Mouse (Mus musculus) urinary bladder, adult 2 months (tissue): Measurements from ENCODE around the gene Colq. TPM values are rescaled to one million over a fixed set of nuclear protein-coding genes. Genes with fewer than 3 reads are reported as not detected.
"Not testable (repeated sequence)": the region's sequence is repeated elsewhere in the genome, so short reads cannot be mapped to it uniquely, and the experiment has no call there.

Experiments used
- DNase-seq: peaks from one replicate; pipeline ENCODE4 v3.0.0; 2022; ENCODE audit warnings: low spot score
- polyA plus RNA-seq: library from polyadenylated mRNA; depleted of rRNA; stranded (reverse); fragments of >200 nt; gene quantifications from 2 replicates; pipeline ENCODE4 v1.2.3, GENCODE M21; 2012; rRNA removed

Gene Colq
- 0.66 and 0.88 TPM in 2 replicates for polyA plus RNA-seq

DNA sequence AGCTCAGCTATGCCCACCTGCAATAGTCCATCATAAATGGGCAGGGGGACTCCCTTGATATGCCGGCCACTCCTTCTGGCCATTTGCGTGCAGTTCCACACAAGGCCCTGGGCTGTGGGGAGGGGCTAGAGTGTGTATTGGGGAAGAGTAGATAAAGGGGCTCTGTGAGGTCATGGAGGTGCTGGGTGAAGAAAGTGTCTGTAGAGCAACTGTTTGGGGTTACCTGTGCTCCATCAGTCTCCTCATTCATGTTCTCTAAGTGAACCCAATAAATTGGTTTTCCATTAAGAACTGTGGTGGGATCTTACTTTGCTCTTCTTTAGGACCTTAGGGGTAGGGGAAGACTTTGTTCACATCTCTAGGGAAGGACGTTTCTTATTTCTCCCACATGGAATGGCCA is at the start of gene Colq:
Gene Colq (minus strand): TSS at position 101 of the 400 bp plus-strand sequence.
- DNase-seq = no peak

DNA sequence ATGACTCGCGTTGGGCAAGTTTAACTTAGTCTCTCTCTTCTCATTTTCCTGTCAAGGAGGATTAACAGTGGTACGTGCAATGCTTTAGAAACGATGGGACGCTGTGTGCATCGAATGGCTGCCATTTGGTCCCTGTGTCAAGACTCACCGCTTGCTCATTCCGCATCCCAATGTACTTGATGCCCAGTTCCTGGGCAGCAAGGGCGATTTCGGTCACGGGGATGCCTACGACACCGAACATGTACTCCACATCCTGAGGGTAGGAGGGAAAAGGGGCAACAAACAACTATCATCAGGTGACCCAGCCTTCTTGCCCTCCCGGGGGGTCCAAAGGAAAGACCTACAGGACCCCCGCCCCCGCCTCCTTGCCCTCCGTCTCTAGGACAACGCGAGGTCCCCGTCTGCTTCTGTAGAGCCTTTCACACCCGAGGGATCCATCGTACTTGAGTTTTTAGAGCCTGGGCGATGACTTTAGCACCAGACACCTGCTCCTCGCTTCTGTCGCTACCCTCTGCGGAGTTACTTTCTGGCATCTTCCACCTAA is 49.3 kb upstream of the Colq start, which contains the start of gene Gm49387:
Gene Gm49387 (minus strand): TSS at position 533 of the 544 bp plus-strand sequence.
- DNase-seq = no peak

DNA sequence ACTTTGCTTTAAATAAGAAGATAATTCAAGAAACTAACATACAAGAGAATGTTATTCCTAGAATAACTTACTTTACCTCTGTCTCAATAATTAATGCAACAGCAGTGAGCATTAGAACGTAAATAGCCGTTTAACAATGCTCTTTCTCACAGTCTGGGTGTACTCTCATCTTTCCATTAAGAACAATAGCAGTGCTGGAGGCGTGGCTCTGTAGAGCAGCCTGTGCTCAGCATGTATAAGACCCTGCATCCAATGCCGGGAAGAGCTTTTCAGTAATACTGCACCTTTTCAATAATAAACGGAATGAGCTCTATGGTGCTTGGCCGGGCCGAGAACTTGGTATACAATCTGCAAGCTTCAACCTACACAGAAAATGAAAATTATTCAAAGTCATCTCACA is 39.5 kb upstream of the Colq start:
- no peak for DNase-seq

DNA sequence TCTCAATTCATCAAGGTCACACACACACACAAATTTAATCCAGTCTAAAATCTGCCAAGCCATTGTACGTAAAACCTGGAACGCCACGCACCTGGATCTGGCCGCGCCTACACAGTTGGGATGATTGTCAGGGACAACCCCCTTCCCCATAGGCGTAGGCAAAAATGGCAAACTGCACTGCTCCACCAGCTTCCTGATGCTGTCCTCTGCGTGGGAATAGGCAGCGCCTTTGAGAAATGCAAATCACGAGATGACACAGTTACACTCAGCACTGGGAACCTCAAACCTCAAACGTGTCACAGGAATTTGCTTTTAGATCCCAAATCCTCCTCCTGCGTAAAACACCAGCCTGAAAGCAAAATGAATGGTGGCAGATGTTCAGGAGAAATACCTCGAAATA is 31.6 kb upstream of the Colq start:
- DNase-seq = no peak

GRCm38 (mm10) chr14:31620591-31621223 is 29.6 kb upstream of the Colq start:
- no peak for DNase-seq

DNA sequence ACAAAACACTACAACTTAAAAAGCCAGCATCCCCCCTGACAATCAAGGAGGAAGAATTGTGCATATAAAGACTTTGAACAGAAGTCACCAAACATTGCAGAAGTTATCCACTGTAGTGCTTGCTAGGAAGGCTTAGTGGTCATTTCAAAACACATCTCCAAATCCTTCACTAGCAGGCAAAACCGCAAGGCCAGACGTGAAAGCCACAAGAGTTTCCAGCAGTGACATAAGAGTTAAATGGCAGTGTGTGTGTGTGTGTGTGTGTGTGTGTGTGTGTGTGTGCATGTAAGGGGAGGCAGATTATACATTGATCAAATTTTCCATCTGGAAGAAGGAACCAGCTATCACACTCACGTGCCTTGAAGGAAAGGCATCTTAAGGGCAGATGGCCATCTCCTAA is 26.9 kb upstream of the Colq start:
- DNase-seq = no peak

DNA sequence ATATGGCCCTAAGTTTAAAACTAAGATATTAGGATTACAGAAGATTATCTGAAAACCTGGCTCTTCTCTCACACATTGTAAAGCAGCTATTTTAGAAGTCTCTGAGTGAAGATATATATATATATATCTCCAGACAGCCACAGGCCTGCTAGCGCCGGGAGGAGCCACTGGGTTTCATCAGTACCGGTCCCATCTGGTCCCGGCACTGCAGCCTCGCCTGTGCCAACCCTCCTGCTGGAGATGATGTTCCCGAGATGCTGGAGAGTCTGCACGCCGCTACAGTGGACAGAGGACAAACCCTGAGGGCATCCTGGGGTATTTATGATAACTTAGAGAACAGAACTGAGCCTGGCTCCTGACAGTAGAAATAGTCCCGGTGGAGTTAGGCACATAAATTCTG is 26.1 kb upstream of the Colq start:
- no peak for DNase-seq

DNA sequence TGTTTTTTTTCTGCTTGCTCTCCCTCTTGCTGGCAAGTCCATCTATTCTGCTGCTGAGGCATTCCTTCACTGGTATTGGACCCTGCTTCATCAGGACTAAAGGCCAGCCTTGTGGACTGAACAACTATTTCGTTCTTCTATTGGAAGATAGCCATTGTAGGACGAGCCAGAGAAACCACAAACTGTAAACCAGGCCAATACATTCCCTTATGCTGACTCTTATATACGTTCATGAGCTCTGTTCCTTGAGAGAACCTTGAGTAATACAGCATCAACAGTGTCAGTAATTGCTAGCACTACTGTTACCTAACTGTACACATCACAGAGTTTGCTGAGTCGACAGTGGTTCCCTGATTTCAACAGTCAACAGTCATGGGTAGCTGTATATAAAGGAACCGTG is 22.5 kb upstream of the Colq start:
- no peak for DNase-seq

- DNase-seq = no peak
These were observed 20.8 kb upstream of the Colq start for GRCm38 (mm10) chr14:31611986-31612385.

DNA sequence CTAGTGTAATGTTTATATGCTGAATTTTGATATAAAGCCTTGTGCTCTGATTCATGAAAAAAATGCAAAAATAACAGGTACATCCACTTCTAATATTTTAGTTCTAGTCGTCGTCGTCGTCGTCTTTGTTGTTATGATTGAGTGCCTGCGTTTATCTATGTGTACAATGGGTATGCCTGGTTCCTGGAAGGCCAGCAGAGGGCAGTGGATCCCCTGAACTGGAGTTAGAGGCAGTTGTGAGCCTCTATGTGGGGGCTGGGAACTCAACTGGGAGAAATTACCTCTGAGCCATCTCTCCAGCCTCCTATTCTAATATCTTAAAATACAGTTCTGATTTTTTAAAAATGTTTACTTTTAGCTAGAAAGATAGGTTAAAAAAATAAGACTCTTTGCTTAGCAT is 14.4 kb upstream of the Colq start:
- DNase-seq = no peak

DNA sequence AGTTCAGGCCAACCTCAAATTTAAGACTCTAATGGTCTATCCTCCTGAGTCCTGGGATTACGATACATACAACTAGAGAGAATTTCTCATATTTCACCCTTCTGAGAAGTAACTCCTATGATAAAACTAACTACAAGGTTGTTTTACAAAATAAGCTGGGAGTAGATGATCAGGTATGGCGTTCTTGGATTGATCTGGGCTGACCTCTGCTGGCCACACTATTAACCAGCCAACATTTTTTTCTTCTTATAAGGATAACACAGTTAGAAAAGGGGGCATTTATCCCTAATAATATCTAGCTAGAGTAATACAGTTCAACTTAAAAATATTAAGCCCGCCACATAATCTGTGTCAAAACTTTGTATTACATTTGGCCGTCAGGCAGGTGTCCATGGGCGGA is 13.8 kb upstream of the Colq start:
- no peak for DNase-seq

DNA sequence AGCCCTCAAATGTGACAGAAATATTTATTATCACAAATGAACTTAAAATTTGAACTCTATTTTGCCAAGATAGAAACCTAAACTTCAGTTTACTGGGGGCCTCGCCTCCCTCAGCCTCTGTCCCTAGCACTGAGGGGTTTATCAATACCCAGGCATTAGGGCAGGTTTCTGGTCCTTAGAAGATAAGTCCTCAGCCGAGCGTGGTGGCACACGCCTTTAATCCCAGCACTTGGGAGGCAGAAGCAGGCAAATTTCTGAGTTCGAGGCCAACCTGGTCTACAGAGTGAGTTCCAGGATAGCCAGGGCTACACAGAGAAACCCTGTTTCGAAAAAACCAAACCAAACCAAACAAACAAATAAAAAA is 11.5 kb upstream of the Colq start:
- DNase-seq = not testable (repeated sequence)

DNA sequence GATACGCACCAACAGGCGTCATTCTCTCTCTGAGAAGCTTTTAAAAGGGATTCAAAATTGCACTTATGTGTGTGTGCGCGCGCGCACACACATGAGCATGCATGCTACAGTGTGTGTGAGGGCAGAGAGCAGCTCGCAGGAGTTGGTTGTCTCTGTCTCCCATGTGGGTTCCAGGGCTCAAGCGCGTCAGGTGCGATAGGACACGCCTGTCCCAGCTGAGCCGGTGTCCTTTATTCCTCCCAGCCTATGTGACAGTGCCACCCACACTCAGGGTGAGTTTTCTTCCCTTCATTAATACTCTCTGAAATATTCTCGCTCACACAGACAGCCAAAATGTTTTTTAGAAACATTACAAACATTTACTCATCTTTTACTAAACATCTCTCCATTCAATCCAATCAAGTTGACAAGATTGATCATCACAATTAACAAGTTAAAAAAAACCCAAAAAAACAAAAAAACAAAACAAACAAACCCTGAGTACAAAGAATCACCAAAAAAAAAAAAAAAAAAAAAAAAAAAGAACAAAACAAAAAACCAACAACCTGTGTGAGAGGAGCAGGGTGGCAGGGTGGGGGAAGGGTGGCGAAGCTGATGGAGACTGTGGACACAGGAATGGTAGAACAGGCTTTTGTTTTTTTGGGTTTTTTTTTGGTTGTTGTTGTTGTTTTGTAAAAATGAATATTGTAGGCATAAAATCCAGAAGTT is 10.9 kb upstream of the Colq start:
- DNase-seq = no peak

- no peak for DNase-seq
These were observed 6.3 kb upstream of the Colq start for GRCm38 (mm10) chr14:31597446-31597845.

DNA sequence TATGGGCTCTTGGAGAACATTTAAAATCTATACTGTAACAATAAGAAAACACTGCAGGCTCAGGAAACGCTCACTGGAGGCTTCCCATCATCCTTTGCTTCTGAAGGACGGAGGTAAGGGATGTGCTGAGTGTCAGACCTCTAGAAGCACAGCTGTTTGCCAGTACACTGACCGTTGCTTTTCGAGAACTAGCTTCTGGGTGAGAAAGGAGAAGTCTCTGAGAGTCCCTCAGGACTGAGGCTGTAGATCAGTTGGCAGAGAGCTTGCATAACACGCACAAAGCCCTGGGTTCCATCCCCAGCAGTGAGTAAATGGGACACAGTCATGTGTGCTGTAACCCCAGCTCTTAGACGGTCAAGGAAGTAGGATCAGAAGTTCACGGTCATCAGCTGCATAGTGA is 5.3 kb upstream of the Colq start:
- DNase-seq = no peak

DNA sequence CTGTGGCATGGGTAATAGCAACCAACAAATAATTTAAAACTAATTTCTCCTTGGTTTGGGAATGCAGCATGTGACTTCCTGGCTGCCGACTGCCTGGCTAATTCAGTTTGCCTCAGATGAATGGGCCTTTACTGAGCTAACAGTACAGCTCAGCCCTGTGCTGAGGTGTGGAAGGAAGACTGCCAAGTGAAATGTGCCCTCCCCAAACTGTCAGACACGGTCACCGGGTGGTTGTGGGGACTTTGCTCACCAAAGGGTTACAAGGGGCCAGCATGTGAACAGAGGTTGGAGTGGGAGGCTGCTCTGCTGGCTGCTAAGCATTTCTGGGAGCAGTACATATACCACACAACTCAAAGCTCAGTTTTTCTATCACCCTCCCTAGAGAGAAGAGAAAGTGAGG is 3.5 kb upstream of the Colq start:
- no peak for DNase-seq

GRCm38 (mm10) chr14:31593036-31593435 is 1.9 kb upstream of the Colq start:
- no peak for DNase-seq

GRCm38 (mm10) chr14:31586451-31586850 is 4.7 kb downstream of the Colq start:
- DNase-seq = no peak

DNA sequence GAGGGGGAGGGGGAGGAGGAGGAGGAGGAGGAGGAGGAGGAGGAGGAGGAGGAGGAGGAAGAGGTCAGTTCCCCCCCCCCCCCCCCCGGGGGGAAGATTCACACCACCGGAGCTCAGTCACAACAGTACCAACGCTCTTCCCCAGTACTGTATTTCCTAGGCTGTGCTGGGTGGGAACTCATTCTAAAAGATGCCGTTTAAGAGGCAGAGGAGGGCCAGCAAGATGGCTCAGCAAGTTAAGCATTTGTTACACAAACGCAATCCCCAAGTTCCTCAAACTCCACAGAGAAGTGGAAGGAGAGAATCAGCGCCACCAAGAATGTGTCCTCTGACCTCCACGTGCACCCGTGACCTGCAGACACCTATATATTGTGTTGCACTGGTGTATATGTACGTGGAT is 8.1 kb downstream of the Colq start:
- no peak for DNase-seq

- DNase-seq = no peak
These were observed 13.0 kb downstream of the Colq start for GRCm38 (mm10) chr14:31577966-31578735.

DNA sequence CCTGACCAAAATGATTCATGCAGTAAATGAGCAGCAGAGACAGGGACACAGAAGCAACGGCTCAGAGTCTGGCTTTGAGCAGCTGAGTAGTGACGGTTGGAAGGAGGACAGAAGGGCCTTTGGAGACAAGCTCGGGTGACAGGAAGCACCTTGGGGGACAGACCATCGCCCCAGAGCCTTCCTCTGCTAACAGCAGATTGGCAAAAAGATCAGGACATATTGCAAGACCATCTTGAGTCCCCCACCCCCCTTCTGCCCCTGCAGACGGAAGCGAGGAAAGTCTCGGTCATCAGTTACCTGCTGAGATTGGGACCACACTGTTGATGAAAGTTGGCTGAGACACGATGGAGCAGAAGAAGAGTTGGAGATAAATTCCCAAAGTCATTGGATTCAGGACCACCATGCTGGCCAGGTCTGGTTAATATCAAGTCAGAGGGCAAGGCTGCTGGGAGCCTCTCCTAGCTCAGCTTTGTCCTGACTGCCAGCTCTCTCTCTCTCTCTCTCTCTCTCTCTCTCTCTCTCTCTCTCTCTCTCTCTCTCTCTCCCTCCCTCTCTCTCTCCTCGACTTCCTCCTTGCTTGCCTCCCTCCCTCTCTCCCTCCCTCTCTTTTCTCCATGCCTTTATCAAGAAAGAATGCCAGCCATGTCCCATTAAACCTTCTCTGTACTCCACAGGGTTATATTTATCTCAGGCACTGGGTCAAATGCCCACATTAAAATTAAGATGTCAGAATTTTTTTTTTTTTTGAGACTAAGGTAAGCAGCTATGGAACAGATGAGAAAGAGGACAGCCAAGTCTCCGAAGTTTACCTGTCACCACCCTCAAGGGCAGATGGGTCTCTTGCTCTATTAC is 14.1 kb downstream of the Colq start:
- DNase-seq = no peak

- DNase-seq = no peak
These were observed 15.3 kb downstream of the Colq start for GRCm38 (mm10) chr14:31575866-31576265.
